Mouse (Mus musculus): ENCODE measurements around the gene Dlgap1. TPM values are rescaled to one million over a fixed set of nuclear protein-coding genes. Genes with fewer than 3 reads are reported as not detected.

The Dlgap1 gene
- polyA plus RNA-seq, 1 experiment from 2014 or later: 11.6 TPM

DNA sequence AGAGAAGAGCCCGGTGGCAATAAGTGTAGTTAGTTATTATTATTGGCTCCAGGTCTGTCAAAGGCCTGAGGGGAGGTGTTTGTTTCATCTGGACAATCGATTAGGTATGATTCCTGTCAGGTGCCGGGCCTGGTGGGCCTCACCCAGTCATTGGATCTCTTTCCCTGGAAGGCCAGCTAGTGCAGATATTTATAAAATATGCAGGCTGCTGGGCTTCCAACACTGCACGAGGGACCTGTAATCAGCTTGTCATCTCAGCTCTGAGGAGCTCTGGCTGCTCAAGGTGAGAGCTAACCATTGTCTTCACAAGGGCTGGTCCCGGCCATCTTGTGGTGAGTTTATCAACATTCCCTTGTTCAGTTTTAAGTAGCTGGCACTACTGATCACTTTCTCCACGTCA is 885.1 kb downstream of the Dlgap1 start:
- no peak overlapping the region for H3K9ac ChIP-seq (ENCODE audit: low read length)
- no peaks in the 10 kb centered on the region; the same call in 1 of the 2 replicates for H3K27me3 ChIP-seq (replicated peaks; ENCODE audit: control insufficient read depth, insufficient read depth, low read length)
- ATAC-seq: no peak
- H3K4me3 ChIP-seq (ENCODE audit: low read depth, low read length): peak overlapping the region; percentile 57
- peaks cover 7% of the 10 kb centered on the region for H3K4me1 ChIP-seq (ENCODE audit: control insufficient read depth, insufficient read depth, low read length)
- no peak overlapping the region for H3K27ac ChIP-seq (ENCODE audit: low read depth, low read length)
- no peaks in the 10 kb centered on the region for H3K9me3 ChIP-seq (replicated peaks; ENCODE audit: control insufficient read depth, low read length)
- H3K4me2 ChIP-seq (ENCODE audit: low read length): peak overlapping the region; percentile 96
- WGBS: 14% methylated on average over 6 of the region's 6 CpGs
- no peak for DNase-seq (ENCODE audit: low spot score)
- no peaks in the 10 kb centered on the region for H3K36me3 ChIP-seq (ENCODE audit: control insufficient read depth, insufficient read depth, low read length)

DNA sequence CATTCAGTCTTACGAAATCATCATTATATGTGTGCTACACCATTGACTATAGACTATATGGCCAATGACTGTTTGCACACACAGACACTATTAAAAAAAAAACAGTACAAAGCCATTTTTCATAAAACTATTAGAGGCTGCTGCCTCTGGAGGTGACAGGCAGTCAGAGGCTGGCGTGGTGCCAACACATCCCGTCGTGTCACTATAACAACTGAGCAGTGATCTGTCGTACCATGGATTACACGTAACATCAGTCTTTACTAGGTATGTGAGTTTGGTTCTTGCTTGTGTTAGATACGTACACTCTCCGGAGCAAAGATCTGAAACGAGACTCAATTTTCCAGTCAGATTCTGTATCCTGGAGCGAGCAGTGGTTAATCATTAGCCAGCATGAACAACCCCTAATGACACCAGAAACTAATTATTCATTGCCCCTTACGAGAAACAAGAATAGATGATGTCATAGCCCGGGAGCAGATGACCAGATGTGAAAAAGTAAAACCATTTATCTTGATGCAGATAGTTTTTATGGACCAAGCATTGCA is 888.1 kb downstream of the Dlgap1 start:
- Histone ChIP-seq H3K9ac (ENCODE audit: low read length) (no peak overlapping the region), H3K27ac (ENCODE audit: low read depth, low read length) (no peak overlapping the region), H3K4me2 (ENCODE audit: low read length) (no peak overlapping the region), H3K4me1 (ENCODE audit: control insufficient read depth, insufficient read depth, low read length) (no peaks in the 10 kb centered on the region), H3K36me3 (ENCODE audit: control insufficient read depth, insufficient read depth, low read length) (no peaks in the 10 kb centered on the region), H3K27me3 (replicated peaks; ENCODE audit: control insufficient read depth, insufficient read depth, low read length) (no peaks in the 10 kb centered on the region), H3K4me3 (ENCODE audit: low read depth, low read length) (no peak overlapping the region), H3K9me3 (replicated peaks; ENCODE audit: control insufficient read depth, low read length) (no peaks in the 10 kb centered on the region)
- ATAC-seq (no peak), DNase-seq (ENCODE audit: low spot score) (peak; percentile 48)
- 39% methylated on average over 12 of the region's 12 CpGs for WGBS

DNA sequence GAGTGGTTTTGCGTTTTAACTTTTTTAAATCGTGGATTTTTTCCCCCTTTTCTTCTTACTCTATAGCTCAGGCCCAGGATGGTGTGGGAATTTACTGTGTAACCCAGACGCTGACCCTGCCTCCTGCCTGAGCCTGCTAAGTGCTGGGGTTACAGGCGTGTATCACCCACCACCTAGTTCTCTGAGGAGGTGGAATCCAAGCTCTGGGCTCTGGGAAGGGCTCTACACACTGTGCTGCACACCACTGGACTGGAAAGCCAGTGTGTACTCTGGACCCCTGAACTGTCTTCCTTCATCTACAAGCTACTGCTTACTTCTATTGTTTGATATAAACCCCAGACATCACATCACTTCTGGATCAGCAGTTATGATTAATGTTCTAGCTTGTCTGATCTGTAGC is 889.9 kb downstream of the Dlgap1 start:
- WGBS: 87% methylated on average over 4 of the region's 4 CpGs
- no peak overlapping the region for H3K4me3 ChIP-seq (ENCODE audit: low read depth, low read length)
- ATAC-seq: no peak
- H3K4me2 ChIP-seq (ENCODE audit: low read length): no peak overlapping the region
- no peaks in the 10 kb centered on the region for H3K36me3 ChIP-seq (ENCODE audit: control insufficient read depth, insufficient read depth, low read length)
- DNase-seq (ENCODE audit: low spot score): no peak
- no peaks in the 10 kb centered on the region for H3K4me1 ChIP-seq (ENCODE audit: control insufficient read depth, insufficient read depth, low read length)
- H3K27me3 ChIP-seq (replicated peaks; ENCODE audit: control insufficient read depth, insufficient read depth, low read length): no peaks in the 10 kb centered on the region
- no peak overlapping the region for H3K27ac ChIP-seq (ENCODE audit: low read depth, low read length)
- no peak overlapping the region for H3K9ac ChIP-seq (ENCODE audit: low read length)
- no peaks in the 10 kb centered on the region for H3K9me3 ChIP-seq (replicated peaks; ENCODE audit: control insufficient read depth, low read length)

DNA sequence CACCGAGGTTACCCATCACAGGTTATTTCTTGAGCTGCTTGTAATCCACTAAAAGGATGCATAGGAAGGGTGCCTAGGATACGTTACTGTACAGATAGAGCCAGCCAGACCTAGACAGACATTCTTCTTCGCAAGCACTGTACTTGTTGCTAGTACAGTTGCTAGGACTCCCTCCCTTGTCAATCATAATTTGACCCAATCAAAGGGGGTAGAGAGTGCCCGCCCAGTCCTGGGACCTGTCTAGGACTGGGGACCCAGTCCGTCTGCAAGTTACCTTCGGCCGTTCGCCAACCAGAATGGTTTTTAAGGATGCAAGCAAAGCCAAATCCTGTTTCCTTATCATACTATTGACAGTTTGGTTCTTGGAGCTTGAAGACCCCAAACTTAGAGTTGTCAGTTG is 895.2 kb downstream of the Dlgap1 start:
- no peak overlapping the region for H3K9ac ChIP-seq (ENCODE audit: low read length)
- H3K4me2 ChIP-seq (ENCODE audit: low read length): no peak overlapping the region
- no peaks in the 10 kb centered on the region for H3K36me3 ChIP-seq (ENCODE audit: control insufficient read depth, insufficient read depth, low read length)
- 94% methylated on average over 8 of the region's 8 CpGs for WGBS
- no peaks in the 10 kb centered on the region for H3K27me3 ChIP-seq (replicated peaks; ENCODE audit: control insufficient read depth, insufficient read depth, low read length)
- H3K4me1 ChIP-seq (ENCODE audit: control insufficient read depth, insufficient read depth, low read length): no peaks in the 10 kb centered on the region
- no peak overlapping the region for H3K4me3 ChIP-seq (ENCODE audit: low read depth, low read length)
- H3K27ac ChIP-seq (ENCODE audit: low read depth, low read length): no peak overlapping the region
- DNase-seq (ENCODE audit: low spot score) (no peak), ATAC-seq (no peak)
- no peaks in the 10 kb centered on the region for H3K9me3 ChIP-seq (replicated peaks; ENCODE audit: control insufficient read depth, low read length)

DNA sequence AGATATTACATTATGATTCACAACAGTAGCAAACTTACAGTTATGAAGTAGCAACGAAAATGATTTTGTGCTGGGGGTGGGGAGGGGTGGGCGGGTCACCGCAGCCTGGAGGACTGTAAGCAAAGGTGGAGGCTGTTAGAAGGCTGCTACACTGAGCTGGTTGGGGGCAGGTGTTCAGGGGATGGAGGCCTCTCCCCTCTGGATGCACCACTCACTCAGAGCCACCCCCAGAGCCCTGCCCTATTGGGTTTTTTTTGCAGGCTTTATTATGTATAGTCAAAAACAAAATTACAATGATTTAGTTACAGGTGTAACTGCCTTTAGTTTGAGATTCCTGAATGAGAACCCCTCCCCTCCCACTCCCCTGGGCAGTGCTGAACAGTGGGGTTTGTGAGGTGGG is 895.8 kb downstream of the Dlgap1 start:
- Histone ChIP-seq H3K4me2 (ENCODE audit: low read length) (no peak overlapping the region), H3K4me3 (ENCODE audit: low read depth, low read length) (no peak overlapping the region), H3K9me3 (replicated peaks; ENCODE audit: control insufficient read depth, low read length) (no peaks in the 10 kb centered on the region), H3K4me1 (ENCODE audit: control insufficient read depth, insufficient read depth, low read length) (no peaks in the 10 kb centered on the region), H3K9ac (ENCODE audit: low read length) (no peak overlapping the region), H3K36me3 (ENCODE audit: control insufficient read depth, insufficient read depth, low read length) (no peaks in the 10 kb centered on the region), H3K27ac (ENCODE audit: low read depth, low read length) (no peak overlapping the region), H3K27me3 (replicated peaks; ENCODE audit: control insufficient read depth, insufficient read depth, low read length) (no peaks in the 10 kb centered on the region)
- 84% methylated on average over 3 of the region's 3 CpGs for WGBS
- ATAC-seq: no peak
- DNase-seq (ENCODE audit: low spot score): no peak

DNA sequence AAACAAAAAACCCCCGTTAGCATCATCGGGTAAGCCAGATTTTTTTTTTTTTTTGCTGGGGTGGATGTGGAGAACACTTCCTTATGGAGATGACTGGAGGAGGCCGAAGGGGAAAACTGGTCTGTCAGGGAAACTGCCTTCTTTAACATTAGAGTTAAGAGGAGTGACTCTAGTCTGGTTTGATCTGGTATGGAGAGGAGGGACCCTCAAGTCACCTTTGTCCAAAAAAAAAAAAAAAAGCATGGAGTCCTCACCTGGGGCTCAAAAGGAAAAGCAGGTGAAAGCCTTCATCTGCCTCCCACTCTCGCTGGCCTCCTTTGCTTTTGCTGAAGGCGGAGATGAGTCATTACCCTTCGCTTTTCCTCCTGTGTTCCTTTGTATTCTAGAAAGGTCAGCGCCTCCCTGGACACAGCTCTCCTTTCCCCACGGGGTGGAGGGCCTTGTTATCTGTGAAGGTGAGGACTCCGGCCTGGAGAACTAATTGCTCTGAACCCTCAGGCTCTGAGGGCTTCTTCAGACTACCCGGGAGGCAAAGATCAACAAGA is 896.3 kb downstream of the Dlgap1 start:
- 83% methylated on average over 10 of the region's 10 CpGs for WGBS
- Histone ChIP-seq H3K9me3 (replicated peaks; ENCODE audit: control insufficient read depth, low read length) (no peaks in the 10 kb centered on the region), H3K36me3 (ENCODE audit: control insufficient read depth, insufficient read depth, low read length) (no peaks in the 10 kb centered on the region), H3K27ac (ENCODE audit: low read depth, low read length) (no peak overlapping the region), H3K4me3 (ENCODE audit: low read depth, low read length) (no peak overlapping the region), H3K4me2 (ENCODE audit: low read length) (no peak overlapping the region), H3K27me3 (replicated peaks; ENCODE audit: control insufficient read depth, insufficient read depth, low read length) (no peaks in the 10 kb centered on the region), H3K4me1 (ENCODE audit: control insufficient read depth, insufficient read depth, low read length) (no peaks in the 10 kb centered on the region), H3K9ac (ENCODE audit: low read length) (no peak overlapping the region)
- no peak for ATAC-seq
- DNase-seq (ENCODE audit: low spot score): no peak

DNA sequence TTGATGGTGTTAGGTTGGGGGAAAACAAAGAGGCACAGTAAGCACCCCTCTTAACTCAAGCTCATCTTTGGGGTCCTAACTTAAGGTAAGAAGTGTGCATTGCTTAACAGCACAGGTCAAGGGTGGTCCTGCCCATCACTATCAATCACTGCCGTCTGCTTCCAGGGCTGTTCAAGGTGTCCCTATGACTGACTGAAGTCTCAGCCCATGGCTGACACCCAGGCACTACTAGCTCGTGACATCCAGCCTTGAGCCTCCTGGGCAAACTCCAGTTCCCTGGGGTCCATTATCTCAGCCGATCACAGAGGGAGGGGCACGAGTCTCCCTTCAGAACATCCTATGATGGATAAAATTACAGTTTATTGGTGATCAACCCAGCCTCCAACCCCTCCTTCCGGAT is 897.2 kb downstream of the Dlgap1 start:
- 91% methylated on average over 5 of the region's 5 CpGs for WGBS
- ATAC-seq: no peak

DNA sequence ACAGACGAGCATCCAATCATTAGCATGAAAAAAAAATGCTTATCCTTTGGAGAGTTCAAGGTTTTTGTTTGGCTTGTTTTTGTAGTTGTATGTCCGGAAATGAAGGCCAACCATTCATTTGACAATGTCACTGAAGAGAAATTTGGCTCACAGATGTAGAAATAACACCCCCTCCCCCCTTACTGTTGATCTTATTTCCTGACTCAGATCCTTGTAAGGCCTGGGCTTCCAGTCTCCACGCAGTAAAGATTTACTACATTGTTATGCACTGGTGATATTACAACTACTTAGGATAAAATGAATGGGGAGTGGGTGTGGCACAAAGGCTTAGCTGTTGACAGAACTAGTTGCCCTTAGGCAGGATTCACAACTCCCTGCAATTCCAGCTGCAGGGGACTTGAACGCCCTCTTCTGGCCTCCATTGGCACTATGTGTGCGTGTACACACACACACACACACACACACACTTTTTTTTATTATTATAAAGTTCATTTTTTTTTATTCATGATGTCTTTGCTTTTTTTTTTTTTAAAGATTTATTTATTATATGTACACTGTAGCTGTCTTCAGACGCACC is 897.8 kb downstream of the Dlgap1 start:
- Histone ChIP-seq H3K9me3 (replicated peaks; ENCODE audit: control insufficient read depth, low read length) (no peaks in the 10 kb centered on the region), H3K4me3 (ENCODE audit: low read depth, low read length) (no peak overlapping the region), H3K4me2 (ENCODE audit: low read length) (no peak overlapping the region), H3K27me3 (replicated peaks; ENCODE audit: control insufficient read depth, insufficient read depth, low read length) (no peaks in the 10 kb centered on the region), H3K4me1 (ENCODE audit: control insufficient read depth, insufficient read depth, low read length) (no peaks in the 10 kb centered on the region), H3K27ac (ENCODE audit: low read depth, low read length) (no peak overlapping the region), H3K36me3 (ENCODE audit: control insufficient read depth, insufficient read depth, low read length) (no peaks in the 10 kb centered on the region), H3K9ac (ENCODE audit: low read length) (no peak overlapping the region)
- WGBS: 83% methylated on average over 6 of the region's 6 CpGs
- no peak for ATAC-seq
- DNase-seq (ENCODE audit: low spot score): no peak

More for the DNA sequence above, 897.2 kb downstream of the Dlgap1 start:
- no peaks in the 10 kb centered on the region for H3K27me3 ChIP-seq (replicated peaks; ENCODE audit: control insufficient read depth, insufficient read depth, low read length)
- no peak overlapping the region for H3K27ac ChIP-seq (ENCODE audit: low read depth, low read length)
- no peak overlapping the region for H3K9ac ChIP-seq (ENCODE audit: low read length)
- no peak for DNase-seq (ENCODE audit: low spot score)
- H3K36me3 ChIP-seq (ENCODE audit: control insufficient read depth, insufficient read depth, low read length): no peaks in the 10 kb centered on the region
- no peaks in the 10 kb centered on the region for H3K4me1 ChIP-seq (ENCODE audit: control insufficient read depth, insufficient read depth, low read length)
- no peak overlapping the region for H3K4me2 ChIP-seq (ENCODE audit: low read length)
- H3K4me3 ChIP-seq (ENCODE audit: low read depth, low read length): no peak overlapping the region
- no peaks in the 10 kb centered on the region for H3K9me3 ChIP-seq (replicated peaks; ENCODE audit: control insufficient read depth, low read length)

DNA sequence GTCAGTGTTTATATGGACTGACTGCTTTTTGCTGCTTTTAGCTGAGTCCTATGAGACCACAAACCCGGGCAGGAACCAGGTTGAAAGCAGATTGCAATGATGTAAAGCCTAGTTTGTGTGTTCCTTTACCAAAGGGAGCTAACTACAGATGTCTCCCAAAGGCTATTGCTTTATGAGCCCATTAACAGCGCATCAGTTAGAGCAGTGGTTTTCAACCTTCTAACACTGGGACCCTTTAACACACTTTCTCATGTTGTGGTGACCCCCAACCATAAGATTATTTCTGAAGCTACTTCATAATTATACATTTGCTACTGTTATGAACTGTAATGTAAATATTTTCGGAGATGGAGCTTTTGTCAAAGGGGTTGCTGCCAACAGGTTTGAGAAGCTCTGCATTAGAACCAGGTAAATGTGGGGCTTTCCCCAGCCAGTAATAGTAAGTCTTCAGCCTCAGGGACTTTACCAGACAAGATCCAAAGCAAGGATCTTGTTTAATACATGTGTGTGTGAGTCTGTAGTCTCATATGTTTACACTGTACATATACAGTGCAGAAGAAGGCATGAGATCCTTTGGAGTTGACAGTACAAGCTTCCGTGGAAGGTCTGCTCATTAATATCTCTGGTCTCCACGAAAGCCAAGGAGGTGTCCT is 899.8 kb downstream of the Dlgap1 start:
- Histone ChIP-seq H3K4me2 (ENCODE audit: low read length) (no peak overlapping the region), H3K9me3 (replicated peaks; ENCODE audit: control insufficient read depth, low read length) (no peaks in the 10 kb centered on the region), H3K4me1 (ENCODE audit: control insufficient read depth, insufficient read depth, low read length) (peaks cover 12% of the 10 kb centered on the region)

More for the DNA sequence above, 899.8 kb downstream of the Dlgap1 start:
- no peak overlapping the region for H3K9ac ChIP-seq (ENCODE audit: low read length)
- 89% methylated on average over 5 of the region's 5 CpGs for WGBS
- H3K27me3 ChIP-seq (replicated peaks; ENCODE audit: control insufficient read depth, insufficient read depth, low read length): no peaks in the 10 kb centered on the region
- H3K36me3 ChIP-seq (ENCODE audit: control insufficient read depth, insufficient read depth, low read length): no peaks in the 10 kb centered on the region
- no peak overlapping the region for H3K4me3 ChIP-seq (ENCODE audit: low read depth, low read length)
- ATAC-seq: no peak
- no peak for DNase-seq (ENCODE audit: low spot score)
- H3K27ac ChIP-seq (ENCODE audit: low read depth, low read length): no peak overlapping the region
